Mouse (Mus musculus): ENCODE measurements around the gene Cttnbp2.

- TF ChIP-seq EP300 (IDR thresholded peaks at IDR 0.05), result no peak
- TF ChIP-seq CTCF (IDR thresholded peaks at IDR 0.05), result no peak
Measured at GRCm38 (mm10) chr6:18423112-18423511, 91.5 kb downstream of the Cttnbp2 start.
